Mouse (Mus musculus) thymus, postnatal 14 days (tissue): ENCODE data around the gene Gm10696.
"Not testable (repeated sequence)": the region's sequence is repeated elsewhere in the genome, so short reads cannot be mapped to it uniquely, and the experiment has no call there.

Source experiments
- DNase-seq: peaks from one replicate; pipeline ENCODE4 v3.0.0; 2021

Gene Gm10696

GRCm38 (mm10) chr3:94178093-94178492, at the start of gene Gm10696:
Gene Gm10696 (minus strand): TSS chr3:94178193.
- not testable (repeated sequence) for DNase-seq

- DNase-seq = not testable (repeated sequence)
Measured at GRCm38 (mm10) chr3:94196414-94196813, 18.4 kb upstream of the Gm10696 start, which contains the start of gene Gm5286. Gene Gm5286 (plus strand): TSS chr3:94196714.

GRCm38 (mm10) chr3:94167351-94167750, 10.6 kb downstream of the Gm10696 start:
- DNase-seq = not testable (repeated sequence)
